Mouse (Mus musculus): Measurements from ENCODE around the gene Fam129a. TPM values are rescaled to one million over a fixed set of nuclear protein-coding genes. Genes with fewer than 3 reads are reported as not detected.
A peak's percentile ranks its signal among the peaks of the same experiment; 100 is the strongest.

The Fam129a gene
- polyA plus RNA-seq, 1 experiment from 2014 or later = 1.9 TPM

DNA sequence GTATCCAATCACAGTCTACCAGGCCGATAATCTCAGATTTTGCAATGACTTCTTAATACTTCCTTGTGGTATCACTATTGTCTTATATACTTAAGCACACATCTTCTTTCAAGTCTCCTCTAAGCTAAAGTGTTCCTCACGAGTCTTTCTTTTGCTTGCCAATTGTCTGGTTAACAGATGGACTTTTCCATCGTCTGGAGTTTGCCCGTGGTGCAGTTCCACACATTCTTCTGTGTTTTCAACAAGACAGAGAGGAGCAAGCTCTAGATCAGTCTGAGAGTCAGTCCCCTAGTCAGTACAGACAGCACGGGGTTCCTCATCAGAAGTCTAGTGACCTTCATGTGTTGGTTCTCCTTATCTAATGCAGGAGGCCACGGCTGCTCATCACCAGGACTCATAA is 10.5 kb downstream of the Fam129a start:
- DNase-seq (ENCODE audit: low spot score) (no peak), ATAC-seq (ENCODE audit: insufficient read depth, low FRiP score, low TSS enrichment) (no peak)
- Histone ChIP-seq H3K9me3 (ENCODE audit: control insufficient read depth, low read length) (no peaks in the 10 kb centered on the region), H3K27me3 (ENCODE audit: control insufficient read depth, insufficient read depth, low read length) (no peaks in the 10 kb centered on the region), H3K4me1 (ENCODE audit: control insufficient read depth, insufficient read depth, low read length) (no peaks in the 10 kb centered on the region), H3K27ac (ENCODE audit: low read depth, low read length) (no peak overlapping the region), H3K4me3 (ENCODE audit: low read depth, low read length) (no peak overlapping the region), H3K9ac (ENCODE audit: low read length) (no peak overlapping the region), H3K36me3 (ENCODE audit: control insufficient read depth, insufficient read depth, low read length) (no peaks in the 10 kb centered on the region), H3K4me2 (ENCODE audit: low read depth) (no peak overlapping the region)
- WGBS = 88% methylated on average over 6 of the region's 6 CpGs

DNA sequence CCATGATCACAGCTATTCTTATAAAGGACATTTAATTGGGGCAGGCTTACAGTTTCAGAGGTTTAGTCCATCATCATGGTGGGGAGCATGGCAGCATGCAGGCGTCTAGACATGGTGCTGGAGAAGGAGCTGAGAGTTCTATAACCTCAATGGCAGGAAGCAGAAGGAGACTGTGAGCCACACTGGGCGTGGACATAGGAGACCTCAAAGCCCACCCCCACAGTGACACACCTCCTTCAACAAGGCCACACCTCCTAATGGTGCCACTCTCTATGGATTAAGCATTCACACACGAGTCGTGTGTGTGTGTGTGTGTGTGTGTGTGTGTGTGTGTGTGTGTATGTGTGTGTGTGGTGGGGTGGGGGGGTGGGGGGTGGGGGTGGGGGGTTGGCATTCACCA is 11.0 kb downstream of the Fam129a start:
- Histone ChIP-seq H3K4me2 (ENCODE audit: low read depth) (no peak overlapping the region), H3K4me1 (ENCODE audit: control insufficient read depth, insufficient read depth, low read length) (no peaks in the 10 kb centered on the region), H3K9me3 (ENCODE audit: control insufficient read depth, low read length) (no peaks in the 10 kb centered on the region), H3K4me3 (ENCODE audit: low read depth, low read length) (no peak overlapping the region), H3K27me3 (ENCODE audit: control insufficient read depth, insufficient read depth, low read length) (no peaks in the 10 kb centered on the region), H3K27ac (ENCODE audit: low read depth, low read length) (no peak overlapping the region), H3K9ac (ENCODE audit: low read length) (no peak overlapping the region), H3K36me3 (ENCODE audit: control insufficient read depth, insufficient read depth, low read length) (no peaks in the 10 kb centered on the region)
- no peak for ATAC-seq (ENCODE audit: insufficient read depth, low FRiP score, low TSS enrichment)
- WGBS = 73% methylated on average over 3 of the region's 4 CpGs
- no peak for DNase-seq (ENCODE audit: low spot score)

- no peaks in the 10 kb centered on the region for H3K36me3 ChIP-seq (ENCODE audit: control insufficient read depth, insufficient read depth, low read length)
- DNase-seq (ENCODE audit: low spot score) (no peak), ATAC-seq (ENCODE audit: insufficient read depth, low FRiP score, low TSS enrichment) (no peak)
- H3K4me3 ChIP-seq (ENCODE audit: low read depth, low read length) = no peak overlapping the region
- H3K4me2 ChIP-seq (ENCODE audit: low read depth) = no peak overlapping the region
- H3K9me3 ChIP-seq (ENCODE audit: control insufficient read depth, low read length) = no peaks in the 10 kb centered on the region
- H3K9ac ChIP-seq (ENCODE audit: low read length) = no peak overlapping the region
- WGBS = 81% methylated on average over 8 of the region's 8 CpGs
- no peak overlapping the region for H3K27ac ChIP-seq (ENCODE audit: low read depth, low read length)
- H3K4me1 ChIP-seq (ENCODE audit: control insufficient read depth, insufficient read depth, low read length) = no peaks in the 10 kb centered on the region
- H3K27me3 ChIP-seq (ENCODE audit: control insufficient read depth, insufficient read depth, low read length) = no peaks in the 10 kb centered on the region
Measured at GRCm38 (mm10) chr1:151583457-151584181, 12.6 kb downstream of the Fam129a start.

- Histone ChIP-seq H3K4me3 (ENCODE audit: low read depth, low read length) (no peak overlapping the region), H3K27me3 (ENCODE audit: control insufficient read depth, insufficient read depth, low read length) (no peaks in the 10 kb centered on the region), H3K27ac (ENCODE audit: low read depth, low read length) (no peak overlapping the region), H3K4me2 (ENCODE audit: low read depth) (no peak overlapping the region), H3K36me3 (ENCODE audit: control insufficient read depth, insufficient read depth, low read length) (no peaks in the 10 kb centered on the region), H3K9ac (ENCODE audit: low read length) (no peak overlapping the region), H3K4me1 (ENCODE audit: control insufficient read depth, insufficient read depth, low read length) (no peaks in the 10 kb centered on the region), H3K9me3 (ENCODE audit: control insufficient read depth, low read length) (no peaks in the 10 kb centered on the region)
- no peak for ATAC-seq (ENCODE audit: insufficient read depth, low FRiP score, low TSS enrichment)
- 71% methylated on average over 1 of the region's 1 CpGs for whole genome bisulfite sequencing
- DNase-seq (ENCODE audit: low spot score) = no peak
Measured at GRCm38 (mm10) chr1:151584182-151584471, 13.1 kb downstream of the Fam129a start.

DNA sequence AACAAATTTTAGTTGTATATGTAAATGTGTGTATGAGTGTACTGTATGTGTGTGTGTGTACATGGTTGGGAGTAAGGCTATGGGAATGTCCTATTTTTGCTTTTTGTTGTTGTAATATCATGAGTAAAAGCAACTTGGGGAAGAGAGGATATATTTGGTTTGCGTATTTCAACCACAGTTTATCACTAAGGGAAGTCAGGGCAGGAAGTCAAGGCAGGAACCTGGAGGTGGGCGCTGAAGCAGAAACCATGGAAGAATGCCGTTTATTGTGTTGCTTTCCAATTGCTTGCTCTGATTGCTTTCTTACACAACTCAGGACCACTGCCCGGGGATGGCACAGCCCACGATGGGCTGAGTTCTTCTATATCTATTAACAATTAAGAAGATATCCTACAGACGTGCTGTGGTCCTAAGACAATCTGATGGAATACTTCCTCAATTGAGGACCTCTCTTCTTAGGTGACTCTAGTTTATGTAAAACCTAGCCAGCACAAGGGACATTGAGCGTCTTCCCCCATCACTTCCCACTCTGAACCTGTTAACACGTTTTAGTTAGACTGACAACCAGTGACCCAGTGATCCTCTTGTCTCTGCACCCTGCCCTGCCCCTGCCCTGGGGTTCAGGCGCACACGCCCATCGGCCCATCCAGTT is 13.7 kb downstream of the Fam129a start:
- DNase-seq (ENCODE audit: low spot score) (no peak), ATAC-seq (ENCODE audit: insufficient read depth, low FRiP score, low TSS enrichment) (no peak)
- Histone ChIP-seq H3K4me2 (ENCODE audit: low read depth) (no peak overlapping the region), H3K4me1 (ENCODE audit: control insufficient read depth, insufficient read depth, low read length) (no peaks in the 10 kb centered on the region), H3K27ac (ENCODE audit: low read depth, low read length) (no peak overlapping the region), H3K4me3 (ENCODE audit: low read depth, low read length) (no peak overlapping the region), H3K9ac (ENCODE audit: low read length) (no peak overlapping the region), H3K27me3 (ENCODE audit: control insufficient read depth, insufficient read depth, low read length) (no peaks in the 10 kb centered on the region), H3K36me3 (ENCODE audit: control insufficient read depth, insufficient read depth, low read length) (no peaks in the 10 kb centered on the region), H3K9me3 (ENCODE audit: control insufficient read depth, low read length) (no peaks in the 10 kb centered on the region)
- 83% methylated on average over 11 of the region's 11 CpGs for WGBS

- WGBS = 72% methylated on average over 4 of the region's 4 CpGs
Measured at GRCm38 (mm10) chr1:151585647-151586046, 14.7 kb downstream of the Fam129a start.

GRCm38 (mm10) chr1:151592085-151593017 is 21.4 kb downstream of the Fam129a start:
- ATAC-seq (ENCODE audit: insufficient read depth, low FRiP score, low TSS enrichment) (peak; percentile 80), DNase-seq (ENCODE audit: low spot score) (peak; percentile 30)
- Histone ChIP-seq H3K9ac (ENCODE audit: low read length) (no peak overlapping the region), H3K9me3 (ENCODE audit: control insufficient read depth, low read length) (no peaks in the 10 kb centered on the region), H3K36me3 (ENCODE audit: control insufficient read depth, insufficient read depth, low read length) (no peaks in the 10 kb centered on the region), H3K4me1 (ENCODE audit: control insufficient read depth, insufficient read depth, low read length) (no peaks in the 10 kb centered on the region), H3K4me3 (ENCODE audit: low read depth, low read length) (no peak overlapping the region), H3K27ac (ENCODE audit: low read depth, low read length) (peak overlapping the region; percentile 51), H3K4me2 (ENCODE audit: low read depth) (no peak overlapping the region), H3K27me3 (ENCODE audit: control insufficient read depth, insufficient read depth, low read length) (no peaks in the 10 kb centered on the region)
- 63% methylated on average over 13 of the region's 13 CpGs for WGBS

More at GRCm38 (mm10) chr1:151585647-151586046, 14.7 kb downstream of the Fam129a start:
- no peaks in the 10 kb centered on the region for H3K9me3 ChIP-seq (ENCODE audit: control insufficient read depth, low read length)
- H3K27ac ChIP-seq (ENCODE audit: low read depth, low read length) = no peak overlapping the region
- H3K4me1 ChIP-seq (ENCODE audit: control insufficient read depth, insufficient read depth, low read length) = no peaks in the 10 kb centered on the region
- H3K4me3 ChIP-seq (ENCODE audit: low read depth, low read length) = no peak overlapping the region
- no peak for DNase-seq (ENCODE audit: low spot score)
- H3K9ac ChIP-seq (ENCODE audit: low read length) = no peak overlapping the region
- H3K36me3 ChIP-seq (ENCODE audit: control insufficient read depth, insufficient read depth, low read length) = no peaks in the 10 kb centered on the region
- H3K4me2 ChIP-seq (ENCODE audit: low read depth) = no peak overlapping the region
- H3K27me3 ChIP-seq (ENCODE audit: control insufficient read depth, insufficient read depth, low read length) = no peaks in the 10 kb centered on the region
- no peak for ATAC-seq (ENCODE audit: insufficient read depth, low FRiP score, low TSS enrichment)

DNA sequence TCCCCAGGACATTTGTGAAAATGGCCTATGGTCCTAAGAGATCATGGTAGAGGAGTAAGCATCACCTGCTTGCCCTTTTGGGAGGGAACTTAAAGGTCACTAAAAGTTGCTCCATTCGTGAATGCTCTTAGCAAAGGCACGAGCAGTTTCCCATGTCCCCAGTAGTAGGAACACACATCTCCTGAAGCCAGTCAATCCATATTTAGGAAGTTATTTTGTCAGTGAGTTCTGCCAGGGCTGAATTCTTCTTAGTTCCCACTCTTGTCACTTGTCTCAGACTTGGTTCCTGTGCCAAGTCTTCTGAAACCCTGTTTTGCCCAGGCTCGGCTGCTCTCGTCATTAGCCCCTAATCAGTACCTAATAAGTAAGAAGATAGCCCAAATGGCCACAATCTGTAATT is 23.9 kb downstream of the Fam129a start:
- Histone ChIP-seq H3K4me2 (ENCODE audit: low read depth) (no peak overlapping the region), H3K9ac (ENCODE audit: low read length) (no peak overlapping the region), H3K27me3 (ENCODE audit: control insufficient read depth, insufficient read depth, low read length) (no peaks in the 10 kb centered on the region), H3K4me1 (ENCODE audit: control insufficient read depth, insufficient read depth, low read length) (no peaks in the 10 kb centered on the region), H3K36me3 (ENCODE audit: control insufficient read depth, insufficient read depth, low read length) (no peaks in the 10 kb centered on the region), H3K27ac (ENCODE audit: low read depth, low read length) (no peak overlapping the region), H3K9me3 (ENCODE audit: control insufficient read depth, low read length) (no peaks in the 10 kb centered on the region), H3K4me3 (ENCODE audit: low read depth, low read length) (no peak overlapping the region)
- 92% methylated on average over 4 of the region's 4 CpGs for WGBS
- ATAC-seq (ENCODE audit: insufficient read depth, low FRiP score, low TSS enrichment) (no peak), DNase-seq (ENCODE audit: low spot score) (no peak)

Data from neural tube, embryonic 11.5 days (tissue).